Mouse (Mus musculus) lung, embryonic 14.5 days (tissue): ENCODE measurements around the gene Trnt1. TPM values are rescaled to one million over a fixed set of nuclear protein-coding genes. Genes with fewer than 3 reads are reported as not detected.
A peak's percentile ranks its signal among the peaks of the same experiment; 100 is the strongest.

ENCODE experiments used
- ATAC-seq: fragments of 200-750 bp; cut with Nextera tagmentation; 2 replicates; pipeline ENCODE4 v1.8.0; 2017; ENCODE audit warnings: mild to moderate bottlenecking, moderate TSS enrichment, moderate library complexity; ENCODE audit not compliant: insufficient read depth
- DNase-seq: peaks from one replicate; pipeline ENCODE4 v3.0.0-alpha.2; 2015
- H3K27ac ChIP-seq: fragments of 300-500 bp; sonication (generic); 2 replicates; pipeline ENCODE4 v1.5.1; 2014; ENCODE audit warnings: low read depth, mild to moderate bottlenecking, moderate library complexity
- H3K27me3 ChIP-seq: fragments of 300-500 bp; sonication (generic); 2 replicates; pipeline ENCODE4 v1.6.1; 2014; ENCODE audit warnings: low read length, control low read depth; ENCODE audit not compliant: insufficient read depth
- H3K36me3 ChIP-seq: fragments of 300-500 bp; sonication (generic); 2 replicates; pipeline ENCODE4 v1.6.1; 2014; ENCODE audit warnings: control low read depth; ENCODE audit not compliant: insufficient read depth
- H3K4me1 ChIP-seq: fragments of 300-500 bp; sonication (generic); 2 replicates; pipeline ENCODE4 v1.6.1; 2014; ENCODE audit warnings: antibody characterized with exemption, control low read depth; ENCODE audit not compliant: insufficient read depth
- H3K4me2 ChIP-seq: fragments of 300-500 bp; sonication (generic); 2 replicates; pipeline ENCODE4 v1.6.1; 2014; ENCODE audit warnings: mild to moderate bottlenecking
- H3K4me3 ChIP-seq: fragments of 300-500 bp; sonication (generic); 2 replicates; pipeline ENCODE4 v1.5.1; 2014; ENCODE audit warnings: low read depth, low read length
- H3K9ac ChIP-seq: fragments of 300-500 bp; sonication (generic); 2 replicates; pipeline ENCODE4 v1.6.1; 2014
- H3K9me3 ChIP-seq: fragments of 300-500 bp; sonication (generic); 2 replicates; pipeline ENCODE4 v1.6.1; 2016; ENCODE audit warnings: low read depth, low read length, control low read depth
- CTCF ChIP-seq: IDR thresholded peaks from 2 replicates; pipeline ENCODE4 v1.5.1; 2016; ENCODE audit warnings: antibody characterized with exemption, low read depth
- WGBS: fragments of 180-500 bp; shearing (Covaris S2); extraction: QIAGEN DNeasy Blood & Tissue Kit; methylation state at CpG from one replicate; pipeline ENCODE4 v1.1.7; 2014; 5-methylcytosine and 5-hydroxymethylcytosine counted together
- polyA plus RNA-seq: library from polyadenylated mRNA; unstranded; fragments of >200 nt; fragmentation: Nextera tagmentation; extraction: Ambion mirVana; gene quantifications from 2 replicates; pipeline ENCODE4 v1.2.1, GENCODE M21; 2014

Trnt1 gene
- polyA plus RNA-seq, 1 experiment from 2014 or later: 62.3 TPM

DNA sequence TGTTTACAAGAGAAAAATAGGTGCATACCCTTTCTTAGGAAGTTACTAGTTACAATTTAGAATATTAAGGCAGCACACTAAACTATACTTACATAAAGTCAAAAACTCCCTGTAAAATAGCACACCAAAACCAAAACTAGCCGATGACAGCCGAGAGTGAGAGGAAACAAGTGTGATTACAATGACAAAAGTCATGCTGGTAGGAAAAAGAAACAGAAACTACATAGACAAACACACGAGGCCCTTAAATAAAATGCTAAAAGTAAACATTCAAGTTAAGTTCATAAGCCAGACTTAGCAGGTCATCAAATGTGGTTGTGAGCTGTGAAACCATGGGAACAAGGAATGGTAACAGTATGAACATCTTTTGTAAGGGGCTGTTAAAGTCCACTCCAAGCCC is 18.2 kb downstream of the Trnt1 start:
- TF ChIP-seq CTCF: no peak
- DNase-seq (no peak), ATAC-seq (no peak)
- 81% methylated on average over 3 of the region's 3 CpGs for WGBS
- Histone ChIP-seq H3K4me1 (no peaks in the 10 kb centered on the region), H3K36me3 (peaks cover 52% of the 10 kb centered on the region), H3K27me3 (no peaks in the 10 kb centered on the region), H3K27ac (no peak overlapping the region), H3K9ac (no peak overlapping the region), H3K4me3 (no peak overlapping the region), H3K9me3 (no peaks in the 10 kb centered on the region), H3K4me2 (no peak overlapping the region)

DNA sequence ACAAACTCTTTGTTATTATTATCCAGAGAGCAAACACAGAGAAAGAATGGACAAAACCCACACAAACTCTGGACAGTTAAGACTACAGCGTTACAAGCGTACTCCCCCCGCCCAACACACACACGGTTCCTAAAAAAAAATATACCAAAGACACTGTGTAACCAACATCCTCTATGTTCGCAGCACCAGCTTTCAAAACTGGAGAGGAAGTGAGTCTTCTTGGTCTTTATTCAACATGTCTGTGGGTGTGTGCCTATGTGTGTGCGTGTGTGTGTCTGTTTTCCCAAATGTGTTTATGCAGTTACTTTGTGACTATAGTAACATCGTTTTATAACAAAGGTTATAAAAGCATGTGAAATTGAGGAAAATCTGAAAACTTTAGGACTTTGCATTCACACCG is 22.5 kb downstream of the Trnt1 start:
- no peak overlapping the region for H3K9ac ChIP-seq
- H3K27ac ChIP-seq: no peak overlapping the region
- 89% methylated on average over 8 of the region's 8 CpGs for WGBS
- ATAC-seq (no peak), DNase-seq (no peak)
- H3K4me1 ChIP-seq: no peaks in the 10 kb centered on the region
- TF ChIP-seq CTCF: no peak
- no peaks in the 10 kb centered on the region for H3K9me3 ChIP-seq
- H3K27me3 ChIP-seq: no peaks in the 10 kb centered on the region
- peaks cover 61% of the 10 kb centered on the region for H3K36me3 ChIP-seq
- H3K4me3 ChIP-seq: no peak overlapping the region
- H3K4me2 ChIP-seq: no peak overlapping the region

DNA sequence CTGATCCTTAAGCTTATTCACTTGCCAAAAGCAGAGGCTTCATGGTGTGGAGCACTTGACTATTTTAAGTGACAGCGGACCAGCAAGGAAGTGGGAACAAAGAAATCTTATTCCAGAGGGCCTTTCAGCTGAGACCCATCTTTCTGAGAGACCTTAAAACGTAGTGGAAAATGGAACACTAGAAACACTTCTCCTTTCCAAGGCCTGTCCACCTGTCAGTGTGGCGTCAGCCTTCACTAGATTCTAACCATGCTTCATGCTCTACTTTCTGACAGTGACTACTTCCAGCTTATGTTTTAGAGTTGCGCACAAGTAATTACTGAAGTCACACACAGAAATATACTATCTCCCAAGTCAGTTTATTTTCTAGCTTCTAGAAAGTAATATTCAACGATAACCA is 23.6 kb downstream of the Trnt1 start:
- Histone ChIP-seq H3K4me1 (no peaks in the 10 kb centered on the region), H3K27me3 (no peaks in the 10 kb centered on the region), H3K27ac (no peak overlapping the region), H3K9ac (no peak overlapping the region), H3K36me3 (peaks cover 55% of the 10 kb centered on the region), H3K9me3 (no peaks in the 10 kb centered on the region), H3K4me2 (no peak overlapping the region), H3K4me3 (no peak overlapping the region)
- DNase-seq (no peak), ATAC-seq (no peak)
- no peak for TF ChIP-seq CTCF
- WGBS: 91% methylated on average over 5 of the region's 5 CpGs

DNA sequence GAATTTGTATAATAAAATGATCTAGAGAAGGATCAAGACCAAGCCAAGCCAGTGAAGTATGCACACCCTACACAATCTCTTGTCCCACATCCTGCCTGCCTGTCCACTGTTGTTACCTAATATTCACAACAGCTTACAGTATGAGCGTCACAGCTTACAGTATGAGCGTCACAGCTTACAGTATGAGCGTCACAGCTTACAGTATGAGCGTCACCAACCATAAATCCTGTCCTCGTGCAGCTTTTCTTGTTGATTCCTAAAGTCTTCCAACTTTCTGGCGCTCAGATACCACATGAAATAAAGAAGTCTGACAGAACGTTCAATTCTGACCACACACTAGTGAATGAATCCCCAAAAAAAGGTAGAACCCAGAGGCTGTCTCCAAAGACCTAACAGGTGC is 24.2 kb downstream of the Trnt1 start:
- peaks cover 50% of the 10 kb centered on the region for H3K36me3 ChIP-seq

DNA sequence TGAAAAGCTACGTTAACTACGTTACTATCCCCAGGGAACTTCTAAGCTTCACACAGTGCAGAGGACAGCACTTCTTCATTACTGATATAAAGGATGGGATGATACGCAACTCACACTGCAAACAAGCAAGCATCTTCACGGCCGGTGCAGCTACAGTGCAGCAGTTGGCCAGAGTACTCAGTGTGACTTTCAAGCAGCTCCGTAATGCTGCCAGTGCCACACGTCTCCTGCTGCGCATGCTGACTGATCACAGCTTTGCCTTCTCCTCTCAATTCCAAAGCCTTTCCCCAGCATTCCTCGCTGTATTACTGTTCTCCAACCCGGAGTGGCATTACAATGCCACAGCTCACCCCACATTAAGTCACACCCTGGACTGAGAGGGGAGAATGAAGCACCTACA is 24.7 kb downstream of the Trnt1 start:
- DNase-seq (no peak), ATAC-seq (no peak)
- Histone ChIP-seq H3K27ac (no peak overlapping the region), H3K36me3 (peaks cover 46% of the 10 kb centered on the region), H3K9me3 (no peaks in the 10 kb centered on the region), H3K27me3 (no peaks in the 10 kb centered on the region), H3K9ac (no peak overlapping the region), H3K4me3 (no peak overlapping the region), H3K4me2 (no peak overlapping the region), H3K4me1 (no peaks in the 10 kb centered on the region)
- 91% methylated on average over 10 of the region's 10 CpGs for WGBS
- TF ChIP-seq CTCF: no peak

More for the DNA sequence above, 24.2 kb downstream of the Trnt1 start:
- no peaks in the 10 kb centered on the region for H3K9me3 ChIP-seq
- H3K27me3 ChIP-seq: no peaks in the 10 kb centered on the region
- no peak overlapping the region for H3K27ac ChIP-seq
- ATAC-seq: no peak
- 91% methylated on average over 7 of the region's 7 CpGs for WGBS
- H3K4me1 ChIP-seq: no peaks in the 10 kb centered on the region
- H3K4me2 ChIP-seq: no peak overlapping the region
- H3K9ac ChIP-seq: no peak overlapping the region
- DNase-seq: no peak
- TF ChIP-seq CTCF: no peak
- no peak overlapping the region for H3K4me3 ChIP-seq

DNA sequence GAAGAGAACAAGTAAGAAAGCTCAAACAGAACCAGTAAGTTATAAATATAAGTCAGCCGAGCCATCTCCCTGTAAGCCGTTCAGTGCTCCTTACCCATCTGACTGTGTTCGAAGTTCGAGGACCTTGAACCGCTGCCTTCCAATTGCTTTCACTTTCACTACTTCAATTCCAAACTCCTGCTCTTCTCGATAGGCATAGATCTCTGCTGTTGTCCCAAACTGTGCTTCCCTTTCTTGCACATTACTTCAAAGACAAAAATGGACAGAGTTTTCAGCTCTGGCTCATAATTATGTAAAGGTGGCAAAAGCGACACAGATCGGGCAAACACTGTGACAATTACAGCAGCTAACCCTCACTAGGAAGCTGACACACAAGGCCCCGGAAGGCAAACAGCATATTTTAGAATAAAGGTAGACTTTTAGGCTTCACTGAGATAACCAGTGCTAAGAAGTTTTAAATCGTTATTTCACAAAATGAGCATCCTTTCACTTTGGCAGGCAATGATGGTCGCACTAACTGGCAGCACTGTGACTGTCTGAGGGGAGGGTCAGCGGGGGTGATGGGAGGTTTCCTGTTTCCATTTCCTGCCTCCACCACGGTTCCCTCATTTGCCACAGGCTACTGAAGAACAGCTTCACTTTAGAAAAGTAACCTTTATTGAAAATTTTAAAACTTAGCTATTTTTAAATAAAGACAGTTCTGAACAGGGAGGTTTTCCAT is 25.3 kb downstream of the Trnt1 start:
- peaks cover 6% of the 10 kb centered on the region; the same call in 1 of the 2 replicates for H3K4me1 ChIP-seq
- no peak for ATAC-seq

DNA sequence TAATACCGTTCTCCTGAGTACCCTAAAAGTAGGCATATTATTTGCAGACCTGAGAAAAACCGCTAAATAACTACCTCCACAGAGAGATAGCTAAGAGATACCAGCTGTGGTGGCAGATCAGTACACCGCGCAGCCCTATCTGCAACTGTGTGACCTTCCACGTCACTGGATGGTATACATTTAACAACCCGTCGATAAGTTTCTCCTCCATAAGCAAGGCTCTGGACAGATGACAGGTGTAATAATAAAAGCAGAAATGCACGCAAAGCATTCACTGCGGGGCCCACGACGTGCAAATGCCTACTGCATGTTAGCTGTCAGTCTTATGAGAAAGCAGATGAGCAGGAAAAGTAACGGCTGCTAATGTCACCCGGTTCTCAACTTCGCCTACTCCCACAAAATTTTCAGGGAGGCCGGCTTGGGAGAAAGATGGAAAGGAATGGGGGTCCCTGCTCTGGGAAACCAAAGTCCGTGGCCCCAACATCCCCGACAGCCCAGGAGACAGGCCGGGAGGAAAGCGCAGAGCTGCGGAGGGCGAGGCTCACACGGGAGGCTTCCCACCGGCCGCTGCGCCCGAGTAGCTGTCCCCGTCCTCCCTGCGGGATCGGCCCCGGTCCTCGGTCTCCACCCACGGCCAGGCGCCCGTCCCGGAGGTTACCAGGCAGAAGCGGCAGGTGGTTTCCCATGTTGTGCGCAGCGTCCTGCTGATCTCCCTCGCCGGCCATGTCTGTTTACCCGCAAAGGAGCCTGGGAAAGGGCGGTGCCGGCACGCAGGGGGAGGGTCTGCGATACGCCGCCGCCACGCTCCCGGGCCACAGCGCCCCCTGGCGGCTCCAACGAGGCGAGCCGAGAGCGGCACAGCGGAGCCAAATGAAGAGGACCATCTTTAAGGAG is 30.7 kb downstream of the Trnt1 start, which contains the start of gene Crbn:
Gene Crbn (minus strand): TSS at position 745 of the 894 bp plus-strand sequence.
- no peak within 1 kb of the TSS for H3K27ac ChIP-seq
- DNase-seq: peak; percentile 94
- H3K9ac ChIP-seq: peak within 1 kb of the TSS; percentile 79
- ATAC-seq: peak; percentile 98
- peaks cover 6% of the 10 kb centered on the region; the same call in 1 of the 2 replicates for H3K4me1 ChIP-seq
- peak; percentile 79 for TF ChIP-seq CTCF
- peak within 1 kb of the TSS; percentile 77 for H3K4me2 ChIP-seq
- H3K9me3 ChIP-seq: no peaks in the 10 kb centered on the region
- WGBS: 2% methylated on average over 57 of the region's 57 CpGs
- no peaks in the 10 kb centered on the region for H3K27me3 ChIP-seq
- H3K36me3 ChIP-seq: peaks cover 4% of the 10 kb centered on the region
- peak within 1 kb of the TSS; percentile 80 for H3K4me3 ChIP-seq

More for the DNA sequence above, 25.3 kb downstream of the Trnt1 start:
- H3K27ac ChIP-seq: no peak overlapping the region
- TF ChIP-seq CTCF: no peak
- 84% methylated on average over 13 of the region's 13 CpGs for WGBS
- no peak overlapping the region for H3K4me3 ChIP-seq
- no peaks in the 10 kb centered on the region for H3K9me3 ChIP-seq
- H3K27me3 ChIP-seq: no peaks in the 10 kb centered on the region
- peaks cover 42% of the 10 kb centered on the region for H3K36me3 ChIP-seq
- no peak for DNase-seq
- no peak overlapping the region for H3K4me2 ChIP-seq
- no peak overlapping the region for H3K9ac ChIP-seq
